Mouse (Mus musculus) brain, embryonic 14.5 days (tissue): ENCODE data around the gene Klhdc2.

Experiments used
- CTCF ChIP-seq: fragments of 200-500 bp; IDR thresholded peaks from 2 replicates; pipeline ENCODE4 v1.5.1; 2012; ENCODE audit warnings: inconsistent platforms, mild to moderate bottlenecking, moderate library complexity, borderline replicate concordance; ENCODE audit not compliant: insufficient read depth, insufficient read length; ENCODE audit errors: extremely low read depth
- POLR2A ChIP-seq: fragments of 200-500 bp; IDR thresholded peaks from 2 replicates; pipeline ENCODE4 v1.6.1; 2012; ENCODE audit warnings: mild to moderate bottlenecking, inconsistent platforms, borderline replicate concordance; ENCODE audit not compliant: poor library complexity, insufficient read depth, insufficient read length, severe bottlenecking; ENCODE audit errors: extremely low read depth

- TF ChIP-seq CTCF (no peak), POLR2A (no peak)
Observed at GRCm38 (mm10) chr12:69349928-69350327, 53.4 kb downstream of the Klhdc2 start.
